Mouse (Mus musculus): ENCODE measurements at regions not wholly inside any gene's neighbourhood (a gene's known extent, or its start where the extent isn't known, plus 50 kb on each side); places are given as distances from the start of the nearest gene placed in this dataset.
A peak's percentile ranks its signal among the peaks of the same experiment; 100 is the strongest.

DNA sequence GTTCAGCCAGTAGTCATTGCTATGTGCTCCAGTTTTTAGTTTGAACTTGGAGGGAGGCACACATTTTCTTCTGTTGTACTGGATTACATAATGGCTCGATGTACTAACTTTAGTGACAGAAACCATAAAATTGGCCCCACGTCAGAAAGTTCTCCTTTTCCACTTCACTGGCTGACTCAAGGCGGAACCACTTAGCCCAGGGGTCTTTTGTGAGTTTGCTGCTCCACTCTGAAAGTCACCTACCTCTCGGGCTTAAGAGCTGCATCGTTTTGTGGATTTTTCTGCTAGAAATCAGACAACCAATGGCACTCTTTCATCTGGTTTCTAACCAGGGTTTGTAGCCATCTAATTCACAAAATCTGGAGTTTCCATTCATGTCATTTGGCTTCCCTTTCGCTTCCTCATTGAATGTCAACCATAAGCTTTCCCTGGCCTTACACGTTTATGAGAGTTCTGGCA lies 304.8 kb upstream of the Cited2 start:
- DNase-seq (ENCODE audit: low spot score in 2 of 2) = peak; percentile 9 to 12

- no peak for DNase-seq (ENCODE audit: low spot score in 2 of 2)
Measured at GRCm38 (mm10) chr10:17423584-17424278, 299.3 kb upstream of the Cited2 start.

DNA sequence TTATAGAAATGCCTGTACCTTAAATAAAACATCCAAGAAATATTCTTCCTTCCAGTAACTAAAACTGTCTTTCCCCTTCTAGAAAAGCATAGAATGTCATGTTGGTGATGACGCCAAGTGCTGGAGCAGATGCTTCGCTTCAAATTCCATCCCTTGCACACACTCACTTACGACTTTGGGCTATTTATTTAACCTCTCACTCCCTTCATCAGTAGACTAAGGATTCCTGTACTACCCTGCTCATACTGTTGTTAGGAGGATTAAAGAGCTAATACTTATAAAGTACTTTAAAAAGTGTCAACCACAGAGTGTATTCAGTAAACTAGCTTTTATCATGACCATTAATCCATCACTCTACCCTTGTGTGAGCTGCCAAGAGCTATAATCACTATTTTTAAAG lies 296.8 kb upstream of the Cited2 start:
- no peak for DNase-seq (ENCODE audit: low spot score in 2 of 2)

DNA sequence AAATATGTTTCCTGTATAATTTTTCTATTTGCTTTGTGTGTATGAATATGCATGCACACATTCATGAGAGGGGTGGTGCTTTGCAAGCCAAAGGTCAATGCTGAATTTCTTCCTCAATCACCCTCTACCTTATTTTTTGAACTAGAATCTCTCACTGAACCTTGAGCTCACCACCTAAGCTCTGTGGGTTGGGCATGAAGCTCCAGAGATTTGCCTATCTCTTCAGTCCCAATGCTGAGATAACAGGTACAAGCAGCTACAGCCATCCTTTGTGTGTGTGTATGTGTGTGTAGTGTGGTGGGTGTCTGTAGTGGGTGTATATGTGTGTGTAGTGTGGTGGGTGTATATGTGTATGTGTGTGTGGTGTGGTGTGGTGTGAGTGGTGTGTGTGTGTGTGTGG lies 295.7 kb upstream of the Cited2 start:
- DNase-seq (ENCODE audit: low spot score in 2 of 2) = no peak

DNA sequence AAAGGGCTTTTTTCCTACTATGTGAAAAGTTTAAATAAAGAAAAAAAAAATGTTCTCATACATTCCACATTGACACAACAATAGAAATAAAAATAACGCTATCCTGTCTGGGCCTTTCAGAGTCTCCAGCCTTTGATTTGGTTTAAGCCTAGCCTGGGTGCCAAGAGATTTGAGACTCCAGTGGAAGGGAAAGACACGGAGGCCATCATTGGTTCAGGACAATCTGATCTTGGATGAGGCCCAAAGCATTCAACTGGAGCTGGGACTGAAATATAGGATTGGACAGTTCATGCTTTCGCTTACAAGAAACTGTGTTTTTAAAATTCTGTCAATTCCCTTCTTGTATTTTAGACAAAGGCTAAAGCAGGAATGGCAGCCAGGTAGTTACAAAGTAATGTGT lies 294.7 kb upstream of the Cited2 start:
- no peak for DNase-seq (ENCODE audit: low spot score in 2 of 2)

DNA sequence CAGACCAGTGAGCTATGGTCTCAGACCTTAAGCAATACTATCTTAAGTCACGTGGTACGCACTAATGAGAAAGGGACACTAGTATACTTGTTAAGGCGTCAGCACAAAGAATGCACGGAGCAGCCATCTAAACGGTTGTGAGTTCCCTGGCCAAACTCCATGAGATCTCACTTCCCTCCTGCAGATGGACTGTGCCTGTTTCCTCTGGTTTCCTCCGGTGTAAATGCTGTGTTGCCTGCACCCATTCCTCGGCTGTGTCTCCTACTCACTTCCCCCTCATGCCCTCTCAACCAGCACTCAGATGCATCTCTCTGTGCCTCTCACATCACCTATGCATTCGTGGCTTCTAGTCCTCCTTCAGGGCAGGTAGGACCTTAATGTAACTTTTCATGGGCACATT lies 291.9 kb upstream of the Cited2 start:
- no peak for DNase-seq (ENCODE audit: low spot score in 2 of 2)

GRCm38 (mm10) chr10:17434098-17434497 lies 288.9 kb upstream of the Cited2 start:
- DNase-seq (ENCODE audit: low spot score in 2 of 2) = no peak

DNA sequence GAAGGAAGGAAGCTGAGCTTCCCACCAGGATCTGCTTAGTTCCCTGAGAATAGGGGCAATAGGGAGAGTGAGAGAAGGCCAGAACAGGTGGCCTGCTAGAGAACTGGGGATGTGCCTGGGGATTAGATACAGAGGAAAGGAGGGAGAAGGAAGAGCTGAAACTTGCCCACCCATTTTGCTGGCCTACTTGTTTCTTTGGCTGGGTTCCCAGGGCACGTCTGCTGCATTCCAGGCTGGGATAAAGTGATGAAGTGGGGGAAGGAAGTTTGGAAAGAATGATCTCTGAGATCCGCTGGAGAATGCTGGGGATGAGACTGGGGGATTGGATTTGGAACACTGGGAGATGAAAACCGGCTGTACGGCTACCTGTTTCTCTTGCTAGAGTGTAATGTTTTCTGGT lies 272.8 kb upstream of the Cited2 start:
- no peak for DNase-seq (ENCODE audit: low spot score in 2 of 2)

GRCm38 (mm10) chr10:17470880-17471279 lies 252.1 kb upstream of the Cited2 start:
- DNase-seq (ENCODE audit: low spot score in 2 of 2) = no peak

DNA sequence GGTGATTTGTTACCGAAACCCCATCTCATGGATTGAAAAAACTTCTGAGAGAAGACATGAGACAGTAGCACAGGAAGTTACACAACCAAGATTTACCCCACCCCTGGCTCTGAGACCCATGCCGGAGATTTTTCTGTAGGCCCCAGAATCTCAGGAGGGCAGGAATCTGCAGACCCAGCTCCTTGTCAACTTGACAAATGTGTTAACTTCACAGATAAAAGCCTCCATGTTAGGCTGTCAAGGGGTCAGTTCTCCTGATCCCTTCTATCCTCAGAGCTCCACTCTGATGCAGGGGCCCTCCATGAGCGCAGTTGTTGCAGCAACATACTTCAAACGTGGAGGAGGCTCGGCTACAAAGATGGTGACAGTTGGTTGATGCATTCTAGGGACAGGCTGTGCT lies 250.5 kb upstream of the Cited2 start:
- DNase-seq (ENCODE audit: low spot score in 2 of 2) = no peak

GRCm38 (mm10) chr10:17475976-17476375 lies 247.0 kb upstream of the Cited2 start:
- DNase-seq (ENCODE audit: low spot score in 2 of 2) = no peak

DNA sequence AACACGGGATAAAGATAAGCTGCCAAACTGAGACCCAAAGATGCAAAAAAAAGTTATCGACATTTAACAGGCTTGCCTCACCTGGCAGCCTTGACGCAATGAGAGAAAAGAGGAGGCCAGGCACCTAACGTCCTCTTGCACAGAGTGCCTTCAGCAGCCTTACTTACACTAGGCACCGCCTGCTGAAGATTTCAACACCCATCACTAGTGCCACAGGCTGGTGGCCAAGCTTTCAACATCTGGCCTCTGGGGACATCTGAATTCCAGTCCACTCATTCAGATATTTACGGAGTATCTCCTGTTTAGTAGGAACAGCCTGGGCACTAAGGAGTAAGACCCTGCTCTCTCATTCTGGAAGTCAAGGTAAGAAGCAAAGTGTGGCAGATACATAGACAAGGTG lies 246.3 kb upstream of the Cited2 start:
- no peak for DNase-seq (ENCODE audit: low spot score in 2 of 2)

DNA sequence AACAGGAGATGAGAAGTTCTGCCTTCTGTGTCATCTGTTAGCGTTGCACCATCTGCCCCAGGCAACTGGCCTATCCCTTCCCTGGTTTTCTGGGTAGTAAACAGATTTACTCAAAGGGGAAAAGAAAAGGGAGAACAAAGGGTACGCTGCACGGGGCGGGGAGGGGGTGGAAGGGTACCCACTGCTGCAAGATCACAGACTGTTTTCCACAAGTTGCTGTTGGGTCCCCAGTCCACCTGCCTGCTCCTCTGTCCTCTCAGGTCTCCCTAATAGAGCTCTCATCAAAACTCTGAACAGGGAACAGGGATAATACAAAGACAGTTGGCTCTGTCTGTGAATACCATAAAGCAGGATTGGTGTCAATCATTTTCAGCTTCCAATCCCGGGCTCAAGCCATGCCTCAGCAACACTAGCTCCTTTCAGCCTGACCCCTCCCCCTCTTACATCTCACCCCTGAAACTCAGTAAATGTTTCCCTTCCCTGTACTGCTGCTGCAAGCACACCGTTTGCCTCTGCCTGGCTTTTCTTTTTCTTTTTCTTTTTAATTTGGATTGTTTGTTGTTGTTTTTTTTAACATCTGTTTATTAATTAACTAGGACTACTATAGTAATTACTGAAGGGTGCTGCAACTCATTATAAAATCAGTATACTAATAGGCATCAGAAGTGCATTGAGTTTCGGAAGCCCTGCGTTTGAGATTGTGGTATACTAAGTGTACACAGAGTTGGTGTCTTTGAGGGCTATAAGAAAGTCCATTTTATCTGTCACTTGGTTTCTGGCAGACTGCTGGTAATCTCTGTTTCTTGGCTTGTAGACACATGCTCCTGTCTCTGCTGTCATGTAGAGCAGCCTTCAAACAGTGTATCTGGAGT lies 244.0 kb upstream of the Cited2 start:
- no peak for DNase-seq (ENCODE audit: low spot score in 2 of 2)

GRCm38 (mm10) chr10:17482751-17483150 lies 240.3 kb upstream of the Cited2 start:
- DNase-seq (ENCODE audit: low spot score in 2 of 2) = no peak

- DNase-seq (ENCODE audit: low spot score in 2 of 2) = no peak
Measured at GRCm38 (mm10) chr10:17485049-17485449, 238.0 kb upstream of the Cited2 start.

DNA sequence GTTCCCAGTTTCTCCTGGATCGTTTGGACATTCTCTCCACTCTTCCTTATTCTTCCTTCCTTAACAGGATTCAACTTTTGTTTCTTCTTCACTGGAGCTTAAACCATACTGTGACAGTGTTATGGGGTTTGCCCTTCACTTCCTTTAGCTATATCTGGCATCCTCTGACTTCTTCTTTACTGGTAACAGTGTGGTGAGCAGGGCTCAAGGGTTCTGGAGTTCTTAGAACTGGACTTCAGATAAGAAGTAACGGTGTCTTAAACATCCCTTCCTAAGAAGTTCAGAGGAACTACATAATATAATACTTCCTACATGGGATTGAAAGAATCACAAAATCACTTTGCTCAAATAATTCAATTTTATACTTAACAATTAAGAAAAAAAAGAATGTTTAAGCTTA lies 237.5 kb upstream of the Cited2 start:
- DNase-seq (ENCODE audit: low spot score in 2 of 2) = no peak

DNA sequence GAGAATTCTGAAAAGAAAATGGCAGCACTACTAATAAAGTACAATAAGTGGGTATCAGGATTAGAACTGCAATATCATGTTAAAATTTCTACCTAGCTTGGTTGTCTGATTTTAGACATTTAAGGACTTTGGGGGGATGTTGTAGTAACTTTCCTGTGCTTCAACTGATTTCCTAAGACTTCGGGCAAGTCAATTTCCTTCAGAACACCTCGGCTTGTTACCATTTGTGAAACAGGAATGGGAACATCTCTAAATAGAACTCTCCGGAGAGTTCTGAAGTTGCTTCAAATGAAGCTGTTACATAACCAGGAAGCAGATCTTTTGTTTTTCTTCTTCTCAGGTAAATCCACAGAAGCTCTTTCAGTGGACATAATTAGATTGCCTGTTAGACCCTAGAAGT lies 237.0 kb upstream of the Cited2 start:
- no peak for DNase-seq (ENCODE audit: low spot score in 2 of 2)

DNA sequence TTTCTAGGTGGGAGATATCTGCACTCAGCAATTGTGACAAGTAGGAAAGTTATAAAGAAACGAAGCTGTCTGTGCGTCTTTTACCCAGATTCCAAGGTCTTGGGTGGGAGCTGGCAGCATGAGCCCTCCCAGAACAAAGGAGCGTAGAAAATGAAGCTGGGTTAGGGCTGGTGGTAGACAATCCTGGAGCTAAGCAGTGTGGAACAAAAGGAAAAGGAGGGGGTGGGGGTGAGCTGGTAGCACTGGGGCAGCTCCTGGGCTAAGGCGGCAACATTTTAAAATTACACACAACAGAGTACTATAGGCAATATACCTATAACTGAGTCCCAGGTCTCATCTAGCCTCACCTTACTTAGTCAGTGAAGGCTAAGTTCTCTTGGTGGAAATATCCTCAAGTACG lies 235.6 kb upstream of the Cited2 start:
- no peak for DNase-seq (ENCODE audit: low spot score in 2 of 2)

- no peak for DNase-seq (ENCODE audit: low spot score in 2 of 2)
Measured at GRCm38 (mm10) chr10:17491611-17492305, 231.3 kb upstream of the Cited2 start.

- no peak for DNase-seq (ENCODE audit: low spot score in 2 of 2)
Measured at GRCm38 (mm10) chr10:17493137-17493536, 229.9 kb upstream of the Cited2 start.

DNA sequence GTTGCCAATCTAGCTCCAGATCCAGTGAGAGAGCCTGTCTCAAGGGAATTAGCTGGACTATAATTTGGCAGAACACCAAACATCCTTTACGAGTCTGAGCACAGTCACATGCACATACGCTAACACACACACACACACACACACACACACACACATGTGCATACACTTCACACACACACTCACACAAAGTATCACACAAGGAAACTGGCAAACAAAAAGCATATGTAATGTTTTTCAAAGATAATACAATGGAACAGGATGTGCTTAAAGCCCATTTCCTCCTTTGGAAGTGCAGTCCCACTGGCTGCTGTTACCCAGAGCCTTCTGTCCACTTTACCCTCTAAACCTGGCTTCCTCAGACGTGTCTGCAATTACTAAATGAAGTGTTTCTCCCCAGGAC lies 226.2 kb upstream of the Cited2 start:
- DNase-seq (ENCODE audit: low spot score in 2 of 2) = no peak

DNA sequence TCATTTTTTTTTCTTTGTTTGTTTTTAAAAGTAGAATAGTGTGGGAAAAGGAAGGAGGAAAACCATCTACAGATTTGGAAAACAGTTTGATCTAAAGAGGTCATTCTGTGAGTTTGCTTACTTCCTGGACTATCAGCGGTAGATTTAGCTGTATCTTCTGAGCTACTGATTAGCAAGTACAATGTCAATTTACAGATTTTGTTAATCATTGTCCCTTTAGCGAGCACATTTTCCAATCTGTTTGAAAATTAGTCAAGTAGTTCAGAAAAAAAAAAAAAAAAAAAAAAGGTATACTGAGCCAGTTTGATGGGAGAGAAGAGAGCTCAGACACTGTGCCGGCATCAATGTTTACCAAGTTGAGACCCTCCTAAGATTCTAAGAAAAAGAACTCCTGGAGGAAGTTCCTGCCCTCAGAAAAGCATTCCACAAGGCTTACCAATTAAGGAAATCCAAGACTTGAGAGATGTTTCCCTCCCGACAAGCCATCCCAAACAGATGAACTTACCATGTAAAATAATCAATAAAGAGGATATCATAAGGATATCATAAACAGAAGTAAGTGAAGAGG lies 212.3 kb upstream of the Cited2 start:
- DNase-seq (ENCODE audit: low spot score in 2 of 2) = no peak

Data from left cerebral cortex, adult 18-20 months (tissue).